Mouse (Mus musculus) thymus, adult 2 months (tissue): Measurements from ENCODE around the gene Ripply2.

Experiments
- CTCF ChIP-seq: fragments of 200-500 bp; IDR thresholded peaks from 2 replicates; pipeline ENCODE4 v1.5.1; 2012; ENCODE audit warnings: mild to moderate bottlenecking, control low read depth, low read length, moderate library complexity, borderline replicate concordance; ENCODE audit not compliant: control insufficient read depth, poor library complexity, insufficient read depth; ENCODE audit errors: extremely low read depth
- POLR2A ChIP-seq: fragments of 200-500 bp; IDR thresholded peaks from 2 replicates; pipeline ENCODE4 v1.6.1; 2012; ENCODE audit warnings: mild to moderate bottlenecking, low read length, control low read depth, moderate library complexity; ENCODE audit not compliant: control insufficient read depth, poor library complexity, insufficient read depth; ENCODE audit errors: extremely low read depth

- TF ChIP-seq CTCF = no peak
- no peak for TF ChIP-seq POLR2A
Measured at GRCm38 (mm10) chr9:87055547-87056235, 40.4 kb downstream of the Ripply2 start.
